ENCODE assay signal across 9 mouse cellular contexts in genomic region chr2:75763252-75763651, GRCm38 (mm10). TPM values are rescaled to one million over a fixed set of nuclear protein-coding genes. Genes with fewer than 3 reads are reported as not detected.
A peak's percentile ranks its signal among the peaks of the same experiment; 100 is the strongest.
DNase-seq lines count a peak whose midpoint lies in the region; ATAC-seq and TF ChIP-seq lines count a peak whose summit lies in the region.
"Had no signal": no experiment of that assay in that cellular context is flagged by ENCODE, and none has a peak within 500 bp of the region (broad histone marks: within the 10 kb centered on the region; RNA-seq: fewer than 3 reads in every experiment).

No protein-coding gene starts in this region.

- WGBS in kidney, adult 2 months, result 60% methylated on average over 3 of the region's 3 CpGs
- 72% methylated on average over 3 of the region's 3 CpGs for WGBS in kidney, embryonic 14.5 days
- WGBS in heart, embryonic 10.5 days, result 44% methylated on average over 3 of the region's 3 CpGs
- 17% methylated on average over 3 of the region's 3 CpGs for WGBS in liver, embryonic 12.5 days (ENCODE audit: insufficient replicate concordance)
- 86% methylated on average over 3 of the region's 3 CpGs for WGBS in cerebellum, adult 2 months

- no peaks in the 10 kb centered on the region for H3K36me3 ChIP-seq in kidney, adult 2 months (ENCODE audit: control insufficient read depth, insufficient read depth, low read length)
- H3K36me3 ChIP-seq in kidney, embryonic 14.5 days (ENCODE audit: control insufficient read depth, insufficient read depth, low read length), result no peaks in the 10 kb centered on the region
- H3K36me3 ChIP-seq in heart, embryonic 10.5 days, result no peaks in the 10 kb centered on the region
- no peaks in the 10 kb centered on the region for H3K36me3 ChIP-seq in liver, embryonic 12.5 days

- no peak overlapping the region for H3K9ac ChIP-seq in kidney, embryonic 14.5 days (ENCODE audit: low read depth, low read length)
- H3K9ac ChIP-seq in liver, embryonic 12.5 days, result no peak overlapping the region

- no peak for TF ChIP-seq POLR2A in kidney, adult 2 months (IDR thresholded peaks at IDR 0.05; ENCODE audit: low read depth, low read length)
- no peak for TF ChIP-seq POLR2A in cerebellum, adult 2 months (IDR thresholded peaks at IDR 0.05; ENCODE audit: borderline replicate concordance, insufficient read depth, low read length)

- ATAC-seq in kidney, embryonic 14.5 days (ENCODE audit: low FRiP score, low TSS enrichment), result no peak
- ATAC-seq in liver, embryonic 12.5 days, result peak; percentile 64
- ATAC-seq in neutrophil, adult 5-6 weeks (ENCODE audit: extremely low read depth, insufficient number of reproducible peaks, low FRiP score, poor library complexity, severe bottlenecking), result peak; percentile 80
- ATAC-seq: Patski had no signal

- no peak overlapping the region for H3K27ac ChIP-seq in kidney, adult 2 months (ENCODE audit: insufficient read depth, low read depth, low read length)
- H3K27ac ChIP-seq in kidney, embryonic 14.5 days (ENCODE audit: low read depth, low read length), result no peak overlapping the region
- H3K27ac ChIP-seq in heart, embryonic 10.5 days, result no peak overlapping the region
- H3K27ac ChIP-seq in liver, embryonic 12.5 days, result no peak overlapping the region
- no peak overlapping the region for H3K27ac ChIP-seq in cerebellum, adult 2 months (ENCODE audit: insufficient read depth, low read length)

- no peak for TF ChIP-seq CTCF in kidney, adult 2 months (conservative IDR thresholded peaks at IDR 0.05; ENCODE audit: insufficient read depth, insufficient read length, low read depth, low read length)
- TF ChIP-seq CTCF in cerebellum, adult 2 months (IDR thresholded peaks at IDR 0.05; ENCODE audit: borderline replicate concordance, insufficient read depth, low read depth, low read length), result no peak

- H3K4me2 ChIP-seq in kidney, embryonic 14.5 days (replicated peaks; ENCODE audit: low read depth, low read length), result no peak overlapping the region
- H3K4me2 ChIP-seq in liver, embryonic 12.5 days, result 0 out of 2 replicates have a peak overlapping the region, but pooled peaks have one; percentile 10

- DNase-seq in kidney, adult 2 months, result peak; percentile 72
- DNase-seq in heart, embryonic 10.5 days (ENCODE audit: low spot score), result peak; percentile 78
- no peak for DNase-seq in cerebellum, adult 2 months
- no peak for DNase-seq in urinary bladder, adult 18-20 months (ENCODE audit: low spot score in 2 of 2)
- no peak for DNase-seq in B cell, adult 2 months

- H3K27me3 ChIP-seq in kidney, adult 2 months (replicated peaks; ENCODE audit: control insufficient read depth, insufficient read depth, low read length), result no peaks in the 10 kb centered on the region
- no peaks in the 10 kb centered on the region for H3K27me3 ChIP-seq in kidney, embryonic 14.5 days (ENCODE audit: control insufficient read depth, insufficient read depth, low read length)
- no peaks in the 10 kb centered on the region for H3K27me3 ChIP-seq in heart, embryonic 10.5 days (ENCODE audit: insufficient read depth, poor library complexity, severe bottlenecking)
- peaks cover 3% of the 10 kb centered on the region; the same call in 1 of the 2 replicates for H3K27me3 ChIP-seq in liver, embryonic 12.5 days (replicated peaks)
- no peaks in the 10 kb centered on the region for H3K27me3 ChIP-seq in cerebellum, adult 2 months (ENCODE audit: control insufficient read depth, insufficient read depth, low read length)
- H3K27me3 ChIP-seq: Patski had no signal

- H3K4me3 ChIP-seq in kidney, adult 2 months (ENCODE audit: insufficient read depth, low read depth, low read length), result no peak overlapping the region
- H3K4me3 ChIP-seq in kidney, embryonic 14.5 days (ENCODE audit: low read length), result no peak overlapping the region
- no peak overlapping the region for H3K4me3 ChIP-seq in heart, embryonic 10.5 days
- no peak overlapping the region for H3K4me3 ChIP-seq in liver, embryonic 12.5 days
- no peak overlapping the region for H3K4me3 ChIP-seq in cerebellum, adult 2 months (replicated peaks; ENCODE audit: insufficient read depth, low read depth, low read length)

- peaks cover 12% of the 10 kb centered on the region; the same call in 1 of the 2 replicates for H3K4me1 ChIP-seq in kidney, adult 2 months (ENCODE audit: control insufficient read depth, insufficient read depth, low read length)
- H3K4me1 ChIP-seq in kidney, embryonic 14.5 days (ENCODE audit: control insufficient read depth, insufficient read depth, low read length), result peaks cover 3% of the 10 kb centered on the region; the same call in 1 of the 2 replicates
- H3K4me1 ChIP-seq in heart, embryonic 10.5 days, result peaks cover 19% of the 10 kb centered on the region
- peaks cover 35% of the 10 kb centered on the region for H3K4me1 ChIP-seq in liver, embryonic 12.5 days
- H3K4me1 ChIP-seq in cerebellum, adult 2 months (ENCODE audit: control insufficient read depth, insufficient read depth, low read length), result no peaks in the 10 kb centered on the region

- H3K9me3 ChIP-seq in kidney, embryonic 14.5 days (ENCODE audit: control insufficient read depth, low read length), result no peaks in the 10 kb centered on the region
- no peaks in the 10 kb centered on the region for H3K9me3 ChIP-seq in heart, embryonic 10.5 days
- no peaks in the 10 kb centered on the region for H3K9me3 ChIP-seq in liver, embryonic 12.5 days (replicated peaks)

RNA-seq across cellular contexts. Expression of gene Nfe2l2, which starts 58.8 kb away (rescaled TPM):
- polyA plus RNA-seq in kidney, adult 2 months (2012; rRNA removed), result 58.0 and 59.5 TPM in 2 replicates
- polyA plus RNA-seq in kidney, embryonic 14.5 days (2014; fragmentation: Nextera tagmentation; extraction: Ambion mirVana), result 57.1 and 67.6 TPM in 2 replicates
- polyA plus RNA-seq in heart, embryonic 10.5 days (2016; fragmentation: Nextera tagmentation; extraction: Ambion mirVana), result 42.8 and 45.0 TPM in 2 replicates
- 51.9 and 53.1 TPM in 2 replicates for polyA plus RNA-seq in liver, embryonic 12.5 days (2016; fragmentation: Nextera tagmentation; extraction: Ambion mirVana)
- total RNA-seq in neutrophil, adult 5-6 weeks (2017), result 138 and 142 TPM in 2 replicates
- 18.6 and 19.6 TPM in 2 replicates for polyA plus RNA-seq in cerebellum, adult 2 months (2012; rRNA removed)

Comparison
In these comparisons a context has a peak if more than half of its experiments do, and no peak if none do; other contexts are left out.
1. DNase-seq: peak in kidney, adult 2 months (single experiment) and heart, embryonic 10.5 days (single experiment); none in cerebellum, adult 2 months (0 of 2), urinary bladder, adult 18-20 months (0 of 2) and B cell, adult 2 months (0 of 2).